In the genomic region with DNA sequence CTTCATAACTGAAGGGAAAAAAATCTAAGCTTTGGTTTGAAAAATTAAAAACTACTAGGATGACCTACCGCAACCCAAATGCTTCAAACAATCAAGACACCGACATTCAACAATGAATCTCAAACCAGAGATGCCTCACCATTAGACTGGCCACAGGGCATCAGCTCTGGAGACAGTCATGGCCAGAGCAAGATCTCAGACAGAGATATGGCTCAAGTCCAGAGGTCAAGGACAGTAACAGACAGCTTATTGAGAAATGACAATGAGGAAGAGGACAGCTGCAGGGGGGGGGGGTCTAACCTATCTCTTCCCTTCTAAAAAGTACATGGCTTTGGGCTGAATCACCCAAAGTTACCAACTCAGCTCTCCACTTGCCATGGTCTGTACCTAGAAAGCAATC, we compare ENCODE assay signal across 16 mouse cellular contexts. TPM values are rescaled to one million over a fixed set of nuclear protein-coding genes. Genes with fewer than 3 reads are reported as not detected.
"Had no signal": no experiment of that assay in that cellular context is flagged by ENCODE, and none has a peak within 500 bp of the region (broad histone marks: within the 10 kb centered on the region; RNA-seq: fewer than 3 reads in every experiment).

No protein-coding gene starts in this region.

- H3K9me3 ChIP-seq: limb, embryonic 15.5 days; neural tube, embryonic 13.5 days had no signal

- DNase-seq: kidney, postnatal 25 days; layer of hippocampus, adult 9-11 months; layer of hippocampus, postnatal 36 days; lung, adult 18-20 months; midbrain, embryonic 14.5 days; retina, postnatal 1 day; right cerebral cortex, postnatal 4 days; spleen, adult 18-20 months; thymus, adult 18-20 months; thymus, postnatal 14 days had no signal

- H3K27ac ChIP-seq: limb, embryonic 15.5 days; liver, embryonic 14.5 days; neural tube, embryonic 13.5 days had no signal

- H3K9ac ChIP-seq: limb, embryonic 15.5 days; liver, embryonic 14.5 days; neural tube, embryonic 13.5 days had no signal

- H3K36me3 ChIP-seq: limb, embryonic 15.5 days; neural tube, embryonic 13.5 days had no signal

- H3K4me2 ChIP-seq: limb, embryonic 15.5 days had no signal

- H3K4me3 ChIP-seq: limb, embryonic 15.5 days; neural tube, embryonic 13.5 days had no signal

RNA-seq across cellular contexts. Expression of a gene that starts 3.1 kb away (rescaled TPM):
- polyA plus RNA-seq: kidney, embryonic 16.5 days; limb, embryonic 11.5 days; limb, embryonic 15.5 days; liver, embryonic 14.5 days; midbrain, embryonic 14.5 days; neural tube, embryonic 13.5 days; stomach, embryonic 14.5 days had no signal
